Mouse (Mus musculus) lung, postnatal 4 days (tissue): ENCODE data around the gene Pax2.

ENCODE experiments used
- DNase-seq, 2 experiments: peaks; one replicate each; pipeline ENCODE4 v3.0.0; 2021

The Pax2 gene

DNA sequence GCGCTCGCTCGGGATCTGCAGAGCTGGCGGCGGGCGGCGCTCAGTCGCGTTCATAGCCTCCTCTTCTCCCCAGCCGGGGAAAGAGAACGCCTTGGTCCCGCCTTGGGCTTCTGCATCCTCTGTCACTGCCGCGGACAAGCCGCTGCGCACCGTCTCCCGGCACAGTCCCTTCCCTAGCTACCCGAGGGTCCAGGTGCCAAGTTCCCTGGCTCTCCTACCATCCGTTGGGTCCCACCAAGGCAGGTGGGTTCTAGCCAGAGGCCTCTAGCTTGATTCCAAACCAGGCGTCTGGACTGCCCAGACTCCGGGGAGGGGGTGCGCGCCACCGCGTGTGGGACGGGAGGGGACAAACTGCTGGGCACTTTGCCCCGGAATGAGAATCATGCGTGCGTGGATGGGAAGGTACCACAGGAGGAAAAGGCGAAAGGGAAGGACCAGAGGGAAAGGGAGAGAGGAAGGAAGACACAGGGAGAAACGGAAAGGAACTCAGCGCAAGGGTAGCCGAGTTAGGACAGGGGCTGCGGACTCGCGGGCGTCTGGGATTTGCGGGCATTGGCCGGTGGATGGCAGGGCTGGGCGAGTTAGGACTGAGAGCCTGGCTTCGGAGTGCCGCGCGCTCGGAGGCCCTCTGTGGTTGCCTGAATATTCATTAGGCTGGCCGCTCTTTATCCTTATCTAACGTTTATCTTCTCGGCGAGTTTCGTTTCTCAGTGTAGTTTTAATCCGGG is at the start of gene Pax2:
Pax2 (plus strand) TSS at position 353 of the 728 bp plus-strand sequence.
- DNase-seq: no peak

DNA sequence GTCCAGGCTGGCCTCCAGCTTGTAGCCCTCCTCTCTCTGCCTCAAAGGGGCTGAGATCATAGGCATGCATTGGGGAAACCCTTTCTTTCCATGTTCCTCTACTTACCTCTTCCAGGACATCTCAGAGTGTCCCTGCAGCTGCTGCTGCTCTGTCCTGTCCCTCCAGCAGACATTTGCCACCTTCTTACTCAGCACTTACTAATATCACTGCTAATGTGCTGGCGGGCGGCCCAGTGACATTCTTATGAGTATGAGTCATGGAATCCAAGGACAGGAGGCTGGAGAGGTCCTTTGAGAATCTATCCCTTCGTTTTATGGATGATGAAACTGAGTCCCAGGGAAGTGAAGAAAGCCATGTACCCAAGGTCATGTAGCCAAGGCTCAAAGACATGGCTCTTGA is 47.0 kb upstream of the Pax2 start:
- DNase-seq: peak in 1 of 2 experiments; percentile 17

DNA sequence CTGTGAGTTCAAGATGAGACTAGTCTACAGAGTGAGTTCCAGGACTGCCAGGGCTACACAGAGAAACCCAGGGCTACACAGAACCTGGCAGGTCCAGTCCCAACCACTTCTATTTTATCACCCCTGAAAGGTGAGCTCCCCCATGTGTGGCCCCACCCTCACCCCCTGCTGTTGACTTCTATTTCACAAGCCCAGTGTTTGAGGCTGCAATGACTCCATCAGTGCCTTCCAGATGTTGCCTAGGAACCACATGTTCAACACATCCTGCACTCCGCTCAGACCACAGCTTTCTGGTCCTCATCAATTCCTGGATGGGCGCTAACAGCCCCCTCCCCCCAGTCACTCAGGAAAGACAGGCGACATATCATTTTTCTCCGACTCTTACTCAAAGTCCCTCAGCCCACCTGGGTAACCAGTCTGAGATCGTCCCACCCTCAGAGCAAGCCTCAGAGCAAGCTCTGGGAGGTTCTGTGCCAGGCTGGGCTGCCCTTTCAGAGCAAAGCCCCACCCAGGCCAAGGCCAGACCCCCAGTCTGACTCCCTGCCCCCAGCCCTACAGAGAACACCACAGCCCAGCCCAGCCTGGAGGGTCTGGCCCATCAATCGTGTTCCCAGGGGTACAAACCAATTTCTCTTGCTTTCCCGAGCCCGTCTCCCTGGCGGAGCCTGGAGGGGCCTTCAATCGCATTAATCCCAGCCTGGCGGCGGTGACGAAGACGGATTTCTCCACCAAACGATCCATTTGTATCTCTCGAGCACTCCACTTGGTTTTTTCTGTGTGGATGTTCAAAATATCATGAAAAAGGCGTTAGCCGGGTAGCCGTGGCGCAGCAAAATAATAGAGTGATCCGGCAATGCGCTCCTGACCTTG is 38.9 kb upstream of the Pax2 start:
- no peak for DNase-seq

DNA sequence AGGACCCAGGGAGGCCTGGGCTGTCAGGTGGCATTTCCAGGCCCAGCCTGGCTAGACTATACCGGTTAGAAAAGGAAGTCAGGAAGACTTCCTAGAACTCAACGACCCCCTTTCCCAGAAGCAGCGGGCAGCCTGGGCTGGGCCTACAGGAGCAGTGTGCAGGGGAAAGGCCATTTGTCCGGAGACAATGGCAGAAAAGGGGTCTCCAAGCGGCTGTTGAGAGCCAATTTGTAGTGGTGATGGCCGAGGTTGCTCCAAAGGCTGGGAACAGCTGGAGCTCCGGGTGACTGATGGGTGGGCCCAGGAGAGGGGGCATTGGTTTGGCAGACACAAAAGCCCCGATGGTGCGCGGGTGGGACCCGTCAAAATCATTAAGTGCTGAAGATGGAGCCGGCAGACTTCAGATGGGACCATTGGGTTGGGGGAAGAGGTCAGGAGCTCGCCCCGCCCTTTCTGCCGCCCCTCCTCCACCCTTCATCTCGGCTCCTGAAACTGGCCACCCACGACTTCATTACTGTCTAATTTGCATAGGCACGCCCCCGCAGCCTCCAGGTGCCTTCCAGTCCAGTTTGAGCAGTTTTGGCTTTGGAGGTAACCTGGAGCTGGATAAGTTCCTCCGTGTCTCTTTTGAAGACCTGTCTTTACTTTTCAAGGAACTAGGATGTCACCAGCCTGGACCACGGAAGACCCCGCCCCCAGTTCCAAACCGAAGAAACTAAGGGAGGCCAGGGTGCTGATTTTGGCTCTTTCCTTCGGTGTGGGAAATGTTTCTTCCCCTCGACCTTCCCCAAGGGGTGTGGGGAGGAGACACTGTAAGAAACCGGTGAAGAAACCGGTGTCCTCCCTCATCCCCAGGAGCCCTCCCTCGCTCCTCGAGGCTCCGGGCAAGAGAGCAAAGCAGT is 36.3 kb upstream of the Pax2 start:
- DNase-seq: no peak

DNA sequence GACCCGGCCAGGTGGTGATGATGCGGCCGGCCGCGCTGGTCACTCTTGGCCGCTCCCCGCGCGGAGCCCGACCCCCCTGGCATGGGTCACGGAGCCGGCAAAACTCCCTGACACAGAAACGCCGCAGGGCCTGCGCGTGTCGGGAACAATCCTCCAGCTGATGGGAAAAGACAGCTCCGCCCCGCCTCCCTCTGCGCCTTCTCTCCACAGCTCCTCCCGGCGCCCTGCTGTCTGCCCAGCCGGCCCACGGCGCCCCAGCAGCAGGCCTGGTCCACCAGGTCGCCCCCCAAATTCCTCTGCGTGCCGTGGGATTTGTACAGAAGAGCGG is 35.7 kb upstream of the Pax2 start:
- peak in 1 of 2 experiments; percentile 43 for DNase-seq

DNA sequence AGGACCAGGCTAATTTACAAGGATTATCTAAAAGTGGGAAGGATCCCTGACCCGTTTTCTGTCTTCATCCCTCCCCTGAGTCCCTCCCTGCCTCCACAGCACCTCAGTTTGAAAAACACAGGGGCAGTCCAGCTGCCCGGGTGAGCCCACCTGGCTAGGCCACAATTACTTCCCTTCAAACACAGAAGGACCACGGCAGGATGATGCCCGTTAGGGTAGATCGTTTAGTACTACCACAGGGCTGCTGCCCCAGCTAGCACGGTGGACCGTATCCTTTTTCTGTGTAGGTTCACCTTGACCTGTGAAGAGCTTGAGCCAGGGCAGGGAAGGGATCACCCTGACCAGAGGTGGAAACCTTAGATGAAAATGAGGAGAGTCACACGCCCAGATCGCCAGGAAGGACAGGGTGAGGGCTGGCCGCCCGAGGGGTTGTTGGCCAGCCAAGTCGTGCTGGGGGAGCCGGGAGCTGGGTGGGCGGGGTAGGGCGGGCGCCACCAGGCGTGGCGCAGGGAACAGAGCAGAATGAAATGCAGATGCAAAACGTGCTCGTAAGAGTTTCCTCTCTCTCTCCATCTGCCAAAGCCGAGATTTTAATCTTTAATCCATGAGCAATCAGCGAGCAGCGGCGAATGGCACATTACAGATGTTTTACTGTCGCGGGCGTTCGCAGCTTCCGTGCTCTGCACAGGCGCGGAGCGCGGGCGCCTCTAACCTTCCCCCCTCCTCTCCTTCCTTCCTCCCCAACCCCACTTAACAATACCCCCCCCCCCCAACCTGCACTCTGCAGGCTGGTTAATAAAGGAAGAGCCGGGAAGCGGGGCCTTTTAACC is 32.0 kb upstream of the Pax2 start:
- DNase-seq: no peak

DNA sequence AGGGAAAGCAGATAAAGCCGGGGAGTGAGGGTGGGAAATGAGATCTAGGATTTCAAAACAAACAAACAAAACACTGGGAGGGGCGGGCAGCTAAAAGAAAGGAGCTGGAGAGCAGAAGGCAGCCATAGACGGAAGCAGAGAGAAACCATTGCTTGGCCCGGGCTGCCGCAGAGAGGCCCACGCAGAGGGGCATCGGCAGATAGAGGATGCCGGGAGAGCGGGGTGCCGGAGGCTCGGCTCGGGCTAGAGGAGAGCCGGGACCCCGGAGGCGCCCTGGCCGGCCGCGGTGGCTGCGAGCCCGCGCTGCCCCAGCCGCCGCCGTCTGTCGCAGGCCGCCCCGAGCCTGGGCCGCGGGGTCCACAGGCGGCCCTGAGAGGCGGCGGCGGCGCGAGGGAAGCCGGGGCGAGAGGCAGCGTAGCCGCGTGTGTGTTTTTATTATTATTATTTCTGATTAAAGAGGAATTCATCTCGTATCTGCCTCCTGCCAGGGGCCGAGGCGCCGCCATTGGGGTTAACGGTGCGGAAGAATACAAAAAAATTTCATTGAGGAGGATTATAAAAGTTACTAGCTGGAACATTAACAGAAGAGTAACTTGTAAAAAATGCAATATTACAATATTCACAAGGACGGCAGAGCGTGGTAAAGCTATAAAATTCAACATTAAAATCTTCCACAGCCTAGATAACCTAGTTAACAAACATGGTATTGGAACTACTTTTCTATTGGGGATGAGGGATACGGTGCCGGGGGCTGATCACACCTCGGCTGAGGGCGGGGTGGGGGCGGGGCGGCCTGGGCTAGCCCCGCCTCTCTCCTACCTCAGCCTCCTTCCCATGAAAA is 29.7 kb upstream of the Pax2 start:
- peak; percentile 43 to 56 for DNase-seq

DNA sequence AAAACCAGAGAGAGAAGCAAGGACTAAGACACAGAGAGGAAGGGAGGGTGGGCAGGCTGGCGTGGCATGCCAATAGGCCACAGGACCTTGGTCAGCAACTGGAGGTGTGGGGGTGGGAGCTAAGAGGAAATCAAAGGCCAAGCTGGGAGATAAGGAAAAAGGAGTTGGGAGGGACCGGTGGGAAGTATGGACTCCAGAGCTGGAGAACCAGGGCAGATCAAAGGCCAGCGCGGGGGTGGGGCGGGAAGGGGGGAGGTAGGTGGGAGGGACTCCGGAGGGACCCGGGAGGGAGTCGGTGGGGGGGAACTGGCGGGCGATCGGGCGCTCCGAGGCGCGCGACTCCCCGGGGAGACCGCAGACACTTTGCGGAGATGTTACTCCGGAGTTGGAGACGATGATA is 21.7 kb upstream of the Pax2 start:
- DNase-seq: no peak

DNA sequence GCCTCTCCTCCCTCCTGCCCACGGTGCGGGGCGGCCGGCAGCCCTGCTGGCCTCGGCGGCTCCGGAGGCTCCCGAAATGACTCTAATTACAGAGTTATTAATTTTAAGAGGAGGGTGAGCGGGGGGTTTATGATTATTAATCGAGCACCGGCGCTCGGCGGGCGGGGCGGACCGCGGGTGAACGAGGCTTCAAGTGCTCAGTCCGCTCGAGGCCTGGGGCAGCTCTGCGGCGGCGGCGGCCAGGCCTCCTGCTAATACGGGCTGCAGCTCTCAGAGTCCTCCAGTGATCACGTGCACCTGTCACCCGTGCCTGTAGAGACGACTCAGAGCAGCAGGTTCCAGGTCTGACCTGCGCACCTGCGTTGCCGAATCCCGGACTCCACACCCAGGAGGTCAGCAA is 21.2 kb upstream of the Pax2 start:
- DNase-seq: no peak

DNA sequence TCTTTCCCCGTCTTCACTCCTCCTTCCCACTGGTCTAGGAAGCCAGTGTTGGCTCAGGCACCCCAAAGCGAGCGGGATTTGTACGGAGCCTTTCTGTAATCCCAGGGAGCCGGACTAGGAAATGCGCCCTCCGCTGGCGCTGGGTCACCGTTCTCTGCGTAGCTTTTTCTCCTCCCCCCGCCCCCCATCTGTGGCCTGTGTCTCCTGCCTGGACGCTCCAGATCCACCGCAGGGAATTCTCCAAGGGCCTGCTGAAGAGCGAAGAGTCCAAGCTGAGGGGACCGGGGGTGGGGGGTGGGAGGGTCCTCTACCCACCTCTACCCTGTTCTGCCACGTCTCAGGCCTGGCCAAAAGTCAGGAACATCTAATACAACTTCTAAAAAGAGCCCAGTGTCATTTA is 15.5 kb upstream of the Pax2 start:
- no peak for DNase-seq

DNA sequence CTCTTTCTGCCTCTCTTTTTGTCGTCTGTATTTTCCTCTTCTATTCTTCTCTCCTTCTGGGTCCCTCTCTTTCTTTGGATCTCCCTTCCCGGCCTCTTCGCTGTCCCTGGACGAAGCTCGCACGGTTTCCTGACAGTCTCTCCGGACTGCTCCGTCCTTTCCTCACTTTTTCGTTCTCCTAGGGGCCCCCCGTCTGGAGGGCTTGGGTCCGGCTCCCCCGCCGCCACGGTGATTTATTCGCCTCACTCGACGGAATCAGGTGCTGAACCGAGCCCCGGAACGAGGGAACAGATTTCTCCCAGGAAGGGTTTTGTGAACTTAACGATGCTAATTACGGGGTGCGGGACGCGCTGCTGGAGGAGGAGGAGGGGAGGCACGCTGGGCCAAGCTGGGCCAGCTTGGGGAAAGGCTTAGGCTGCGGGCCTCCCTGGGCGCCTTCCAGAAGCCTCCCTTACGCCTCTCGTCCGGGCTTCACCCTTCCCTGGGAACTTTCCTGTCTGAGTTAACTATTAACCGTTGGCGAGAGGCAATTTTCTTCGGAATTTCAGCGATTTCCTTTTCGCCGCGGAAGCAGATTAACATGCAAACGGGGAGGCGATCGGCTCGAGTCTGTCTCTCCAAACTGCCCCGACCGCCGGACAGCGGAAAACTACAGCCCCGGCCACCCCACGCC is 14.6 kb upstream of the Pax2 start:
- DNase-seq: no peak

DNA sequence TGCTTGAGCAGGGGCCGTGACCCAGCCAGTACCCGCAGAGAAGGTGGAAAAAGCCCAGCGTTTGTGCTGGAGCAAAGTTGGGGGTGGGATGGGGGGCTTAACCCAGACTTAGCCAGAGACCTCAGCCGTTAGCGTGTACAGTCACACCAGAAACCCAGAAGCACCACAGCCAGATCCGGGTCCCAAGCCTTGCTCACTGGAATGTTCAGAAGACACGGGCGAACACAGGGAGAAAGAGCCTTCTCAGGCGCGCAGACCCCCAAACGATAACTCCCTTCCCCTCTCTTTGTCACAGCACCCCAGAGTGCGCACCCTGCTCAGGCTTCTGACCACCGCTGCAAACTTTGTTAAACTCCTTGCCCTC is 14.1 kb upstream of the Pax2 start:
- no peak for DNase-seq

DNA sequence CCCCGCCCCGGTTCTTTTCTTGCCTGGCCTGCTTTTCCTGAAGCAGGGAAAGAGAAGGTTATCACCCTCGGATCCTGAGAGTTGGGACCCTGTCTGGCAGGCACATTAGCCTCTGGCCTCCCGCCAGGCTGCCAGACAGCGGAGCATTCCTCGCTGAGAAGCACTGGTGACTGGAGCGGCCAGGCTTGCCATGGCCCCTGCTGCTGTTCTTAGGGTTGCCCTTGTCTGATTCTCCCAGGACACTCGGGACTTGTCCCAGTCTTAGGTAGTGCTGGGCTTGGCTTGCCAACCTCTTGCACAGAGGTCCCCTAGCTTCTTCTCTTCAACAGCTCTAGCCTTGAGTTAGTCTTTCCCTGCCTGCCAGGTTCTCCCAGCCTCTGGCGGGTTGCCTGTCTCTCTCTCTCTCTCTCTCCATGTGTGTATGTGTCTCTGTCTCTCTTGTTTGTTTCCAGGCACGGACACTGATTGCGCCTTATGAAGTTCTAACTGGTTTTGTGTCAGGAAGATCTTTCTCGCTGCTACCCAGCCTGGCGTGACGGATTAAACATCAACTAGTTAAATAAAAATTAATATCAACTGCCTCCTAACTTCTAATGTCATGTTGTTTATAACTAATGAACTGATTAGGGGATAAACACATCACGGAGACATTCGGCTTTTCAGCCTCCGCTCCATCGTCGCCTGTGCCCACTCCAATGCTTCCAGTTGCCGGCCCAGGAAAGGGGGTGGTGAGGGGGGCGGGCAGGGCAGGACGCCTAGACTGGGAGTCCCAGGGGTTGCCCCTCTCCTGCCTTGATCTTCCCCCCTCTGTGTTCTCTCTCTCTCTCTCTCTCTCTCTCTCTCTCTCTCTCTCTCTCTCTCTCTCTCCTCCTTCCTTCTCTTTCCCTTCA is 13.5 kb upstream of the Pax2 start:
- DNase-seq: no peak

DNA sequence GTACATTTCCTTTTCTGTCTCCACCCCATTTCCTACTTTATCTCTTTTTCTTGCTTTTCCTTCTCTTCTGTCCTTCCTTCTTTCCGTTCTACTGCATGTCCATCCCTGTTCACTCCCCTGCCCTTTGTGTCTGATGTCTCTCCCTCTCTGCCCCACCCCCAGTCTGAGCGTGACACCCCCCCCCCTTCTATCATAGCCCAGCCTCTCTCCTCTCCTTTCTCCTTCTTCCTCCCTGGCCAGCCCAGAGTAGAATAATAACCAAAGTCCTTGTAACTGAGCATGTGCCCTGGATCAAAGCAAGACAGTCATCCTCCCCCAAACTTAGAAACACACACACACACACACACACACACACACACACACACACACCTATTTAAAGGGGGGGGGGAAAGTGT is 12.8 kb upstream of the Pax2 start:
- DNase-seq: no peak

DNA sequence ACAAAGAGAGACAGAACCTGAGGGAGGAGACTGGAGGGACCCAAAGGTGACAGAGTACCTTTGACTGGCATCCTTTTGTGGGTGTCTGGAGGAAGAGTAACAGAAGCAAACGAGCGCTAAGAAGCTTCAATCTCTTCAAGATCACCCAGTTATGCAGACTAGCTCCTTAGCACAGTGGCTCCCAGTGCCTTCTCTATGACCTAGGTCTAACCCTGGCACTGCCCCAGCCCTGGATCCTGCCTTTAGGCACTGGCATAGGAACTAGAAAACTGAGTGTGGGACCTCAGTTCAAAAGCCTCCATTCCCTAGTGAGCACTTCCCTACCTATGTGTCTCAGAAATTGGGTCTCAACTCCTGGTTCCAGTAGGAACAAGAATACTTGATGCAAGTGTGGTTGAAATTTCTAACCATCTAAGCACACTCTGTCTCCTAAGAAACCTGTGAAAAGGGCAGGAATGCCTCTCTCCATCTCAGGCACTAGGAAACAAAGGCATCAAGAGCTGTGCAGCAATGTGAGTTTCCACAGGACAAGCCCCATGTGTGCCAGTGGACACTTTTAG is 11.8 kb upstream of the Pax2 start:
- DNase-seq: no peak

DNA sequence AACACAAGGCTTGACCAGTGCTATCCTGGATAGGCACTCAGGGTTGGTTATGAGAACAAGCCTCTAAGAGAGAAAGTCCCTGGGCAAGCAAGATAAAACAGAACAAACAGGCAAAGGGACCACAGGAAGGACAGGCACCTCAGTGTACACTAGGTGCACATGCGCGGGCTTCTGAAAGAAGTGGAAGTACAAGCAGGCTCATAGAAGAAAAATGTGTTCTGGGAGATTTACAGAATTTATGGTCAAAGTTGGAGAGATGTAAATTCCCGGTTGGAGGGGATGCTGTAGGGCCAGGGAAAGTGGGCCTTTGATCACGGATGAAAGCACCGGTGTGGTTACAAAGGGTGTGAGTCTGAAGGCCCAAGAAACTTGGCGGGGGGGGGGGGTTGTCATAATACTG is 10.1 kb upstream of the Pax2 start:
- DNase-seq: no peak

DNA sequence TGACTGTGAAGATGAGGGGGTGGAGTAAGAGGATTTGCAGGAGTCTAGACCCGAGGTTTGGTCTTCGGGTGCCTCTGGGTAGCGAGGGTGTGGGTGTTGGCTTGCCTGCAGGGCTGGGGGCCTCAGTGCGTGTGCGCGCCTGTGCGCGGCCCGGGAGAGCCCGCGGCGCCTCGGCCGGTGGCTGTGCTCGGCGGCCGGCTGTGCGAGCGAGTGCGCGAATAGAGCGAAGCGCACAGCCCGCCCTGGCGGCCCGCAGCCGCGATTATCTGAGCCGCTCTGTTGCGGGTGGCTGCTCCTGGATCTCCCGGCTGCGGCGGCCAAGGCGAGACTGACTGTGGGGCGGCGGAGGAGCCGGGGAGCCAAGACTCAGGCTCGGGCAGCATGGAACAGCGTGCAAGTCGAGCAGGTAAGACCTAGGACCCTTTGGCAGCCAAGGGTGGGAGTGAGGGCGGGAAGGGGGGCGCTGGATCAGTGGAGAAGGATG is 9.3 kb upstream of the Pax2 start:
- DNase-seq: no peak

DNA sequence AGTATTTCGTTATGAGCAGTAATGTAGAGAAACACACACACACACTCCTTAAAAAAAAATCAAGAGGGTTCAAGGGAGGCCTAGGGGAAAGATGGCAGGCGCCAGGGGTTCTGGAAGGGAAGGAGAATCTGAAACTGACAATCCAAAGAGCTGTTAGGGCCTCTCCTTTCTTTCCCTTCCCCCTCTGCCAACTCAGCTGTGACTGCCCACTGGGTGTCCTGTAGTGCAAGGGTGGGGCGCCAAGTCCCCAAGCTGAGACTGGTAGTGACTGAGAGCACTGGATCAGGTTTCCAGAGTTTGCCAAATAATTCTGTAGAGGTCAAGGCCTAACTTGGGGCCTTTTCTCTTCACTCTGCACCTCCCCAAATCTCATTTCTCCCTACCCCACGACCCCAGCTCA is 8.4 kb upstream of the Pax2 start:
- DNase-seq: no peak

DNA sequence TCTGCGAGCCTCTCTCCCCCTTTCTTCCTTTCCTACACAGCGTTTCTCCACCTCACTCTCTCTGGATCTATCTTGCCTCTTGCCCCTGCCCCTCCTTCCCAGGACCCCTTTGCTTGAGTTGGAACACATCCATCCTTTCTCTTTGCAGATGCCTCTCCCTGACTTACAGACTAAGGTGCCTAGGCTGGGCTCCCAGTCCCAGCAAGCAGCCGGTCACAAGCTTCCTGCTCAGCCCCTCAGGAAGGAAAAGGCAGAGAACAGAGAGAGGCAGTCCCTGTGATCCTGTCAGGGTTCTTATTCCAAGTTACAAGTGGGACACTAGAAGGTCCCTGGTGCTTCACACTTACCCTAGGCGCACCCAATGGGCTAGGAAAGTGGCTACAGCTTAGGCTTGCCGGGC is 7.6 kb upstream of the Pax2 start:
- no peak for DNase-seq
